Mouse (Mus musculus) small intestine, adult 2 months (tissue): ENCODE results near the gene Nop10. TPM values are rescaled to one million over a fixed set of nuclear protein-coding genes. Genes with fewer than 3 reads are reported as not detected.

Experiments used
- H3K27ac ChIP-seq: fragments of 200-500 bp; 2 replicates; pipeline ENCODE4 v1.5.1; 2012; ENCODE audit warnings: low read depth, low read length, control low read depth, inconsistent platforms; ENCODE audit not compliant: insufficient read depth
- H3K27me3 ChIP-seq: fragments of 200-500 bp; 2 replicates; pipeline ENCODE4 v1.6.1; 2012; ENCODE audit warnings: mild to moderate bottlenecking, moderate library complexity, low read length, inconsistent platforms; ENCODE audit not compliant: control insufficient read depth, insufficient read depth
- H3K36me3 ChIP-seq: fragments of 200-500 bp; 2 replicates; pipeline ENCODE4 v1.6.1; 2012; ENCODE audit warnings: mild to moderate bottlenecking, low read length, control low read depth, inconsistent platforms; ENCODE audit not compliant: control insufficient read depth, insufficient read depth
- H3K4me1 ChIP-seq: fragments of 200-500 bp; 2 replicates; pipeline ENCODE4 v1.6.1; 2012; ENCODE audit warnings: low read length, inconsistent platforms, mixed read lengths; ENCODE audit not compliant: control insufficient read depth, insufficient read depth, insufficient read length
- H3K4me3 ChIP-seq: fragments of 200-500 bp; 2 replicates; pipeline ENCODE4 v1.5.1; 2012; ENCODE audit warnings: low read depth, mild to moderate bottlenecking, control low read depth, inconsistent platforms, low read length, moderate library complexity
- CTCF ChIP-seq: fragments of 200-500 bp; IDR thresholded peaks from 2 replicates; pipeline ENCODE4 v1.5.1; 2012; ENCODE audit warnings: low read depth, mild to moderate bottlenecking, control low read depth, inconsistent platforms, low read length, moderate library complexity, mixed read lengths; ENCODE audit not compliant: insufficient replicate concordance, insufficient read length; ENCODE audit errors: extremely low read depth
- POLR2A ChIP-seq: fragments of 200-500 bp; IDR thresholded peaks from 2 replicates; pipeline ENCODE4 v1.6.1; 2012; ENCODE audit warnings: low read depth, mild to moderate bottlenecking, control low read depth, inconsistent platforms, low read length, moderate library complexity
- WGBS: fragments of 180-500 bp; shearing (Covaris S2); methylation state at CpG from one replicate; pipeline ENCODE4 v1.1.7; 2018; 5-methylcytosine and 5-hydroxymethylcytosine counted together
- polyA plus RNA-seq: library from polyadenylated mRNA; depleted of rRNA; stranded (reverse); fragments of >200 nt; gene quantifications from 2 replicates; pipeline ENCODE4 v1.2.3, GENCODE M21; 2012

Gene Nop10
- polyA plus RNA-seq, 1 experiment: 20.3 TPM

DNA sequence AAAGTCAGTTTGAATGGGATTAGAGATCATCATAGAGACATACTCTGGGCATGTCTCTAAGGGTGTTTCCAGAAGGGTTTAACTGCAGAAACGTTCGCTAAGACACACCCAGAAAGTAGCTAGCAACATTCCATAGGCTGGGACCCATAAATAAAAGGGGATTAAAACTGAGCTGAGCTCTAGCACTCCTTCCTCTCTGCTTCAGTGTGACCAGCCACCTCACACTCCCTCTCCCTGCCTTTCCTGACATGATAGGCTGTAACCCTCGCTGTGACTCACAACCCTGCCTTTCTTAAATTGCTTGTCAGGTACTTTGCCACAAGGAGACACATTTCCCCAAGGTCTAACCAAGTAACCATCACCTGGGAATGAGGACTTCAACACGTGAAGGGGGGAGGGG is 23.7 kb upstream of the Nop10 start:
- Histone ChIP-seq H3K4me3 (no peak overlapping the region), H3K4me1 (peaks cover 8% of the 10 kb centered on the region), H3K27me3 (no peaks in the 10 kb centered on the region), H3K36me3 (no peaks in the 10 kb centered on the region), H3K27ac (no peak overlapping the region)
- 8% methylated on average over 4 of the region's 4 CpGs for whole genome bisulfite sequencing
- TF ChIP-seq CTCF: no peak
- no peak for TF ChIP-seq POLR2A

DNA sequence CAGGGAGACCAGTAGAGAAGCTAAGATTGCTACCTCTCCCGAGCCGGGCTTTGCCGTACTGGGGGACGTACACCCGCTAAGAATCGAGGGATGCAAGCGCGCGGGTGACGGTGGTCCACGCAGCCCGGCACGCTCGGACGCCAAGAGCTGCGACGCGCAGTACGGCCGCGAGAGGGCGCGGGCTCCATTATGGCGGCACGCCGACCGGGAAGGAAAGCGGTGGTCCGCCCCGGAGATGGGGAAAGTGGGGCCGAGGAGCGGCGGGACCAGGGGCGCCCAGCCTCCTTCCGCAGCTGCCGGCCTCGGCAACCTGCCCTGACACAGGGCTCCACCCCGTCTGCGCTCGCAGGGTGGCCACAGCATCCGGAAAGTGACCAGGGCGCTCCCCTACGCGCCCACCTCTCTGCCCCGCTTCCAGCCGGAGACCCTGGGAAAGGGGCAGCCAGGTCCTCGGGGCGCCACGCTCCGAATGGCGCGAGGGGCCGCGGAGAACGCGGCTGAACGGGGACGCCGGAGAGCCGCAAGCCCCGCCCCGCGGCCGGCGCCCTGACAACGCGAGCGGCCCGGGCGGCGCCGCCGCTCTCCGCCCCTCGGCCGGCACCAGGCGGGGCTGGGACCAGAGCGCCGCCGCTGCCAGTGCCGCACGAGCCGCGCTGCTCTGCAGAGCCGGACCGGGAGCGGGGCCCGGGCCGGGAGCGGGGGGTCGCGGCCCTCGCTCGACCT is 22.4 kb upstream of the Nop10 start, which contains the start of gene Lpcat4:
Gene Lpcat4 (plus strand): TSS at position 257 of the 723 bp plus-strand sequence.
- peaks cover 12% of the 10 kb centered on the region for H3K4me1 ChIP-seq
- peak; percentile 71 for TF ChIP-seq CTCF
- no peak; the same call in 1 of the 2 replicates for TF ChIP-seq POLR2A
- H3K27me3 ChIP-seq: no peaks in the 10 kb centered on the region
- under 1% methylated on average over 92 of the region's 94 CpGs for WGBS
- peak within 1 kb of the TSS; percentile 97 for H3K4me3 ChIP-seq
- peaks cover 1% of the 10 kb centered on the region; the same call in 1 of the 2 replicates for H3K36me3 ChIP-seq
- H3K27ac ChIP-seq: peak within 1 kb of the TSS; percentile 86

GRCm38 (mm10) chr2:112239935-112240721 is 21.6 kb upstream of the Nop10 start:
- WGBS: 1% methylated on average over 28 of the region's 28 CpGs

DNA sequence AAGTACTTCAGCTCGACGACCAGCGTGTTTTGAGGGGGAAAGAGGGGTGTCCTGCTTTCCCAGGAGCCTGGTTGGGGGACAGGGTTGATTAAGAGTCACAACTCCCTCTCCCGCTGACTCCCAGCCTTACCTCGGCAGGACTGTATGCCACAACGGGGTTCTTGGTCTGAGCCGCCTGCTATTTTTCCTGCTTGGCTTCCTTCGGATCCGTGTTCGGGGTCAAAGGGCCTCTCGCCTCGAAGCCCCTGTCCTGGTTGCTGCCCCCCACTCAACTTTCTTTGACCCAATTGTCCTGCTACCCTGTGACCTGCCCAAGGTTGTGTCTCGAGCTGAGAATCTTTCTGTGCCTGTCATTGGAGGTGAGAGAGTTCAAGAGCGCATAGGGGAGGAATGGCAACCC is 19.9 kb upstream of the Nop10 start:
- H3K4me3 ChIP-seq: no peak overlapping the region
- H3K27me3 ChIP-seq: no peaks in the 10 kb centered on the region
- H3K4me1 ChIP-seq: peaks cover 12% of the 10 kb centered on the region
- H3K27ac ChIP-seq: no peak overlapping the region
- peaks cover 1% of the 10 kb centered on the region; the same call in 1 of the 2 replicates for H3K36me3 ChIP-seq
- TF ChIP-seq CTCF (no peak), POLR2A (no peak)
- WGBS: 86% methylated on average over 14 of the region's 14 CpGs

More at GRCm38 (mm10) chr2:112239935-112240721, 21.6 kb upstream of the Nop10 start:
- peak overlapping the region; percentile 97 for H3K4me3 ChIP-seq
- TF ChIP-seq CTCF (no peak), POLR2A (no peak; the same call in 1 of the 2 replicates)
- no peaks in the 10 kb centered on the region for H3K27me3 ChIP-seq
- H3K4me1 ChIP-seq: peaks cover 12% of the 10 kb centered on the region
- H3K36me3 ChIP-seq: peaks cover 1% of the 10 kb centered on the region; the same call in 1 of the 2 replicates
- no peak overlapping the region for H3K27ac ChIP-seq

- TF ChIP-seq CTCF (no peak), POLR2A (no peak)
- H3K4me3 ChIP-seq: no peak overlapping the region
- H3K27ac ChIP-seq: no peak overlapping the region
- H3K36me3 ChIP-seq: peaks cover 1% of the 10 kb centered on the region; the same call in 1 of the 2 replicates
- H3K4me1 ChIP-seq: peaks cover 7% of the 10 kb centered on the region
- H3K27me3 ChIP-seq: no peaks in the 10 kb centered on the region
- 53% methylated on average over 5 of the region's 5 CpGs for WGBS
Measured at GRCm38 (mm10) chr2:112245307-112245706, 16.4 kb upstream of the Nop10 start.

DNA sequence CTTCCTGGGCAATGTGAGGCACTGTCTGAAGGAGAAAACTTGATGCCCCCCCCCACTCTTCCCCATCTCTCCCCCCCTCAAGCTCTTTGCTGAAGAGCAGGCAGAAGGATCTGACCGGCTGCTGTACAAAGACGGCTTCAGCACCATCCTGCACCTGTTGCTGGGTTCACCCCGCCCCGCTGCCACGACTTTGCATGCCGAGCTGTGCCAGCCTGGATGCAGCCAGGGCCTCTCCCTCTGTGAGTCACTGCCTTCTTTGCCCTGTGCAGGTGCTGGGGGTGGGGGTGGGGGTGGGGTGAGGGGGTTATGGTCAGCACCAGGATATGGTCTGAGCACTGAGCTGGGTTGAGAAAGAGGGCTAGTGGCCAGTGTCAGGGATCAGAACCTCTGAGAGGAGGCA is 15.5 kb upstream of the Nop10 start:
- H3K4me1 ChIP-seq: peaks cover 6% of the 10 kb centered on the region
- TF ChIP-seq POLR2A: no peak
- TF ChIP-seq CTCF: no peak
- 28% methylated on average over 6 of the region's 6 CpGs for WGBS
- no peaks in the 10 kb centered on the region for H3K27me3 ChIP-seq
- peaks cover 1% of the 10 kb centered on the region; the same call in 1 of the 2 replicates for H3K36me3 ChIP-seq
- H3K4me3 ChIP-seq: no peak overlapping the region
- no peak overlapping the region for H3K27ac ChIP-seq

GRCm38 (mm10) chr2:112247323-112247722 is 14.4 kb upstream of the Nop10 start:
- Histone ChIP-seq H3K4me3 (no peak overlapping the region), H3K36me3 (peaks cover 1% of the 10 kb centered on the region; the same call in 1 of the 2 replicates), H3K27ac (no peak overlapping the region), H3K27me3 (no peaks in the 10 kb centered on the region), H3K4me1 (peaks cover 6% of the 10 kb centered on the region; the same call in 1 of the 2 replicates)
- TF ChIP-seq CTCF (no peak), POLR2A (no peak)
- WGBS: 82% methylated on average over 10 of the region's 10 CpGs
